Mouse (Mus musculus): ENCODE data around the gene Hsd3b7.
"Not testable (repeated sequence)": the region's sequence is repeated elsewhere in the genome, so short reads cannot be mapped to it uniquely, and the experiment has no call there.

The Hsd3b7 gene

DNA sequence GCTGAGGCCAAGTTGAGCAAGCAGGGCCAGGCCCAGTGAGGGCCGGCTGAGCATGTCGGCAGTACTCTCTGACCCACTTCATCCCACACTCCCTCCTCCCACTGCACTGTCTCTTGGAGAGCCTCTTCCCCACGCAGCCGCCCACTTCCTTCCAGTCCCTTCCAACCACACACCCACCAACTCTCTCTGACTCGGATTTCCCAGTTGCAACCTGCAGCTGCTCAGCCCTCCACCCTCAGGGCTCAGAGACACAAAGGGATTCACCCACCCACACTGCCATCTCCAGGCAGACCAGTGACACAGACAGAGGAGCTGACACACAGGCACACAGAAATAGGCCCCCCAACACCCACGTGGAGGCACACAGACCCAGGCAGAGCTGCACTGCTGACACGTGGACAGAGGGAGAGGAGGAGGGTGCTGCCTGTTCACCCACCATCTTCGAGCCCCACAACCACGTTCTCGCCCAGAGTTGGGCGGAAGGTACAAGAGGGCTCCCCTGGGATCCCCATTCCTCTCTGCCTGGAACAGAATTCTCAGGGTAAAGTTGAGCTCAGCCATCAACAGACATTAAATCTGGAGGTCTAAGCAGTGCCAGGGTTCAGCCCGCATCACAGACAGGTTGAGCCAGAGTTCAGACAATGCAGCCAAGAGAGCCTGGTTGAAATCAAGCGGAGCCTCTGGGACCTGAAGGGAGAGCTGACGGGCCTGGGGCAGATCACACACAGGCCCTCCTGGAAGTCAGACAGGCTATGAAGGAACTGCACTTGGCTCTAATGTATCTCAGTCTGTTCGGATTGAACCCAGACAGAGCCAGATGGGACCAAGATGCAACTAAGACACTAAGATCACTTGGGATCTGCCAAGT, 15.8 kb downstream of the Hsd3b7 start:
- peak; percentile 59 for DNase-seq (ENCODE audit: low spot score)

DNA sequence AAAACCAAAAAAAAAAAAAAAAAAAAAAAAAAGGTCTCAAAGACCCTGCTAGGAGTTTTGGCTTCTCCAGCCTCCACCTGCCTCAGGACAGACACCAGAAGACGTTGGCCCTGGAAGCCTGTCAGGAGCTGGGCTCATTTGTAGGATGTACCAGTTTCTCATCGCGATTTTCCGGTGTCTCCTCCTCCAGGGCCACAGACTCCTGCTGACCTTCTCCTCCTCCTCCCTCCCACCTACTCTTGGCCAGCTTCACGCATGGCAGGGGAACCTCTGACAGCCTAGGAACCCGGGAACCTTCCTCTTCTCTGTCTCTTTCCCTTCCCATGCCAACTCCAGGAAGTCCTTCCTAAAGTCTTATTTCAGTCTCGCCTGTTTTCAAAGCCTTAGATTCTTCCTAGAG, 16.6 kb downstream of the Hsd3b7 start:
- no peak for DNase-seq (ENCODE audit: low spot score)

DNA sequence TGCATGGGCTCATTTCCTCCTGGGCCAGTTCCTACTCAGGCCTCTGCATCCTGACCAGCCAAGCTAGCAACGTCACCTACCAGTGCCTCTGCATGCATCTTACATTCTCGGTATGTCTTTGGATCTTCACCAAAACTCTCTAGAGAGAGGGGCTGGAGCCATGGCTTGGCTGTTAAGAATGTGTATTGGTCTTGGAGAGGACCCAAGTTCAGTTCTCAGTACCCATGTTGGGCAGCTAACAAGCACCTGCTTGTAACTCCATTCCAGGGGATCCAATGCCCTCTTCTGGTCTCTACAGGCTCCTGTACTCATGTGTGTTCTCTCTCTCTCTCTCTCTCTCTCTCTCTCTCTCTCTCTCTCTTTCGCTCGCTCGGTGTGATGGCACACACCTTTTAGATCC, 17.4 kb downstream of the Hsd3b7 start:
- no peak for DNase-seq (ENCODE audit: low spot score)

DNA sequence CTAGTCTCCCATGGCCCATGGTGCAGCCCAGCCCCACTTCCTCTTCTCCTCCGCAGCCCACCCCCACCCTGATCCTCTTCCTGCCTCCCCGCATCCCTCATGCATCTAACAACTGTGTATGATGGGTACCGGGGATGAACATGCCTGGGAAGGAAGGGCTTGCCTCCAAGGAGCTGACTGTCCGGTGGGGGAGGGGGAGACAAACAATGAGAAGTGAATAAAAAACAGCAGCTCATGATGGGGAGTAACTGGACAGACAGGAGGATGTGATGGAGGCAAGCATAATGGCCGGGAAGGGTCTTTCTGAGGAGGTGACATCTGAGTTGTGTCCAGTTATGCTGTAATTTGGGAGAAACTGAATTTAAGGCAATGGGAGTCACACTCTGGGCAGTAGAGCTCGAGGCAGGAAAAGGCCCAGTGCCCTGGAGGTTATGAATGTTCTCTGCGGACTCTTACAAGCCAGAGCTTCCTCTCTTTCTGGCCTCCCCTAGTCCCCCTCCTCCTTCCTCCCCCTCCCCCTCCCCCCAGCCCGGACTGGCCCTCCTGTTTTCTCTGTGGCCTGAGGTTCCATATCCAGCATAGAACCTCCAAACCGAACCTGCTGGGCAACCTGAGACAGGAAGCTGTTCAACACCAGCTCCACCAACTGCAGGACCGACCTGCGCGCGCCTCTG, 20.6 kb downstream of the Hsd3b7 start:
- DNase-seq (ENCODE audit: low spot score), result no peak

DNA sequence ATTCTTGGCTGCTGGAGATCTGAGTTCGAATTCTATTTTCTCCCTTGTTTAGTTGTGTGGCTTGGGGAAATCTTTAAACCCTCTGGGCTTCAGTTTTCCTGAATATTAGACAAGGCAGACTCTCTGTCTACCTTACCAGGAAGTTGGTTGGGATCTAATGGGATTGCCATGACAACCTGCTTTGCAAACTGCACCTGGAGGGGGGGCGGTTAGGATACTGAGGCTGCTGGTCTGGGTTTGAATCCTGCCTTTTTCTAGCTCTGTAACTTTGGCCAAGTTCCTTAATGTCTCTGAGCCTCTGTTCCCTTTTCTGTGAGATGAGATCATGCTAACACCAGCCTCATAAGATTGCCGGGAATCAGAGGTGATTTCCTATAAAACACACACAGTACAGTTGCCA, 22.1 kb downstream of the Hsd3b7 start:
- no peak for DNase-seq (ENCODE audit: low spot score)

DNA sequence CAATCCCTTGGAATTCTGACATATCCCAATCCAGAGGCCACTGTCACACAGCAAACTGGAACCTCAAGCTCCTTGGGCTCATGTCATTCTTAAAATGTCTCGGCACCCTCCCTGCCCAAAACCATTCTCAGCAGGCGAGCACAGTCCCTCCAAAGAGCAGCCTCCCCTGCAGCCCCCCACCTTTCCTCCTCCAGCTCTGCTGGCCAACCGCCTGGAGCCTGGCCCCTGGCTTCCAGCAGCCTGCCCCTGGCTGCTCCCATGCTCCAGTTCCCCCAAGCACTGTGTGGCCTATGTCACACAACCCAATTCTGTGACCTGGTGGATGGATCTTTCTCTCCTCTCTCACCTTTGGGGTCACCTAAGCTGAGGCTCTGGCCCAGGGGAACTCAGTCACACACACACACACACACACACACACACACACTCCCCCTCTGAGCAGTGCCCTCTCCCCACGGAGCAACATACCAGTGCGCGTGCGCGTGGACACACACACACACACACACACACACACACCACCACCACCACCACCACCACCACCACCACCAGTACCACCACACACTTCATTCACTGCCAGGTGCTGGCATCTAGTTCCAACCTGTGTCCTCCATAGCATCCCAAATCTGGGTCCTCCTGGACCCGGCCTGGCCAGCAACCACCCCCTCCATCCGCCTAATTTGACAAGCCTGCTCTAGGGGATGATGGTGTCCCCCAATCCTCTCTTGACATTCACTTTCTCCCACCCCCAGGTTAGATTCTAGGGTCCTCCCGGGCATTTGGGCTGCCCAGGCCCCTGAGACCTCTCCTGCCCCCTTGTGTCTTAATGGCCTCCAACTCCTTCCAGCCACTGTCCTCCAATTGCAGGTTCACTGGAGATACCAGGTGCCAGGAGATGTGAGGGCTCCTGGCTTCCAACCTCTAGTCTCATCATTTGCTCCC, 23.1 kb downstream of the Hsd3b7 start:
- no peak for DNase-seq (ENCODE audit: low spot score)

DNA sequence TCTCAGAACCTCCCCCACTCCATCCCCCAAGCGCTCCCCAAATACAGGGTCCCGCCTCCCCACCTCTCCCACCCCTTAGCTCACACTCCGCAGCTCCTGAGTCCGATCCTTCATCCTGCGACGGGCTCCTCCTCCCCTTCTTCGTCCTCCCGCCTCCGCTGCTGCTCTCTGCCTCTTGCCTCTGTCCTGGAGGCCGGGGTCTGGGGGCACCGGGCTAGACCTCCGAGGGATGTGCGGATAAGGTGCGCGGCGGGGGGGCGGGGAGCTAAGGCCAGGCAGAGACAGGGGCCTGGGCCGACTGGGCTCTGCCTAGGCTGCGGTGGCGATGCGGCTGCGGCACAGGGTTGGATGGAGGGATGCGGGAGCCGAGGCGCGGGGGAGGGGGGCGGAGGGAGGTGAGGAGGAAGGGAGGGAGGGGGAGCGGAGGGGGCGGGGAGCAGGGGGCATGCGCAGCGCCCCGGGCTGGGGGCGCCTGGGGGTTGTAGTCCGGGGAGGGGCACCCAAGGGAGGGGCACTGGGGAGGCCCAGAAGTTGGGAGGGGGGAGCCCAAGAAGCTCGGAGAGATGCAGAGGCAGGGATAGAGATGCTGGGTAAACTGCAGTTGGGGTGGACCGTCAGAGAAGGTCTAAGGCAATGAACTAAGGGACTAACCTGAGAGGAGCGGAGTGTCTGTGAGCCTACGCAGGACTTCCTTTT, 23.9 kb downstream of the Hsd3b7 start, which contains the start of the genes Stx4a and Stx1b:
Gene Stx4a (plus strand): TSS at position 119 of the 696 bp plus-strand sequence.
Gene Stx1b (minus strand): TSS at position 374 of the 696 bp plus-strand sequence.
- no peak for DNase-seq (ENCODE audit: low spot score)

DNA sequence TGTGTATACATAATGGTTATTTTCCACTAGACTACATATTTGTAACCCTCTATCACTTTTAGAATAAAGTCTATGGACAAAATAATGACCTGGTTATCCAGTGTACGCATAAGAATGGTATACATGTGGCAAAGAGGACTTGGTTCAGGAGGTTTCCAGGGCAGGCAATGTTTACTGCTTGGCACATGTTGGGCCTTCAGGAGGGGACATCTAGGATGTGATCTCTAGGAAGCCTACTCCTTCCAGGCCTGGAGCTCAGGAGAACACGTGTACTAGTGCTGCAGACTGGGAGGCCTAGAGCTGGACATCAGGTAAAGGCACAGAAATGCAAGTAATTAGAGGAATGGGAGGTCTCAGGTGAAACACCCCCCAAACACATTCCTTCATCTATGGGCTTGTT, 35.1 kb downstream of the Hsd3b7 start:
- no peak for DNase-seq (ENCODE audit: low spot score)

DNA sequence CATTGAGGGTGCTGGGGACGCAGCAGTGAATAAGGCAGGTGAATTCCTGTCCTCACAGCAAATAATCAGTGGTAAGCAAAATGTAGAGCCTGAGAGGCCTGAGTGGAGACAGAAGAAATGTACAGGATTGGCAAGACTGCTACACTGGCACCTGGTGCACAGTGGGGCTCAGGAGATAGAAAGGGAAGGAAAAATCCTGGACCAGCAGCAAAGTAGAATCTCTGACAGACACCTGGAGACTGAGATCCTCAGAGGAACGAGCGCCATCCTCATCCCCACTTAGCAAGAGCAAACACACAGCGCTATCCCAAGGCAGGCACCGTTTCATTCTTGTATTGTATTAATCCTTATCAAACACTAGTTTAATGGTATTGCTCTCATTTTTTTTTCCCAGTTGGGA, 37.1 kb downstream of the Hsd3b7 start:
- DNase-seq (ENCODE audit: low spot score), result no peak

DNA sequence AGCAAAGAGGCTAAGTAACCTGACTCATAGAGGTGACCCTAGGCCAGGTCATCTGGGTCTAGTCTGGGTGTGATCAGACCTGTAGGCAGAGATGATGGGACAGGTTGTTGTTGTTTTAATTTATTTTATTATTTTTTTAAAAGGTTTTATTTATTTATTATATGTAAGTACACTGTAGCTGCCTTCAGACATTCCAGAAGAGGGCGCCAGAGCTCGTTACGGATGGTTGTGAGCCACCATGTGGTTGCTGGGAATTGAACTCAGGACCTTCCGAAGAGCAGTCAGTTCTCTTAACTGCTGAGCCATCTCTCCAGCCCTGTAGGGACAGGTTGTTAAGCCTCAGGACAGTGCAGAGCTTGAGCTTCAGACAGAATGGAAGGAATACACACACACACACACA, 37.5 kb downstream of the Hsd3b7 start:
- DNase-seq (ENCODE audit: low spot score), result not testable (repeated sequence)

DNA sequence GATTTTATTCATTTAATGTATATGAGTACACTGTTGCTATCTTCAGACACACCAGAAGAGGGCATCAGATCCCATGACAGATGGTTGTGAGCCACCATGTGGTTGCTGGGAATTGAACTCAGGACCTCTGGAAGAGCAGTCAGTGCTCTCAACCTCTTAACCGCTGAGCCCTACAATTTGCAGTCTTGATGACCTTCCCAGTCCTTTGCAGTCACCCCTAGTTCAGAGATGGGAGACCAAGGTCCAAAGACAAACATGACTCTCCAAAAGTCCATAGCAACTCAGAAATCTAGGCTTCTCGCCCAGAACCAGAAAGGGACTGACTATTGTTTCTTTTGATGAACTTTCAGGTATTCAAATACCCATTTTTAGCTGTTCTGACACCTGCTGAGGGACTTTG, 39.6 kb downstream of the Hsd3b7 start:
- not testable (repeated sequence) for DNase-seq (ENCODE audit: low spot score)

DNA sequence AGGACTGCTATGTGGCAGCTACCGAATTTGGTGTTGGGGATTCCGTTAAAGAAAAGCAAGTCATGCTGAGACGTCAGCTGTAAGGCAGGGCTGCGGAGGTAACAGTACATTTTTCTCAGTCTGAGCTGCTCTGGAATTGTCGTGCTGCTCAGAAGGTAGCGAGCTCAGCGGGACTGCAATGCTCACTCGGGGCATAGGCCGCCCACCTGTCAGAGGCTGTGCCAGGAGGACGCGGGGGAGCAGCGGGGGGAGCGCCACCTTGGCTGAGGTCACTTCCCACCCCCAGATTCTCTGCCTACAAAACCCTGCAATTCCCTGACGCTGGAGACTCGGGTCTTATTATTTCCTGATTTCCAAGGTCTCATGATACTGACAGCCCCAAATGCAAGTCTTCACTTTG, 40.5 kb downstream of the Hsd3b7 start:
- no peak for DNase-seq (ENCODE audit: low spot score)

DNA sequence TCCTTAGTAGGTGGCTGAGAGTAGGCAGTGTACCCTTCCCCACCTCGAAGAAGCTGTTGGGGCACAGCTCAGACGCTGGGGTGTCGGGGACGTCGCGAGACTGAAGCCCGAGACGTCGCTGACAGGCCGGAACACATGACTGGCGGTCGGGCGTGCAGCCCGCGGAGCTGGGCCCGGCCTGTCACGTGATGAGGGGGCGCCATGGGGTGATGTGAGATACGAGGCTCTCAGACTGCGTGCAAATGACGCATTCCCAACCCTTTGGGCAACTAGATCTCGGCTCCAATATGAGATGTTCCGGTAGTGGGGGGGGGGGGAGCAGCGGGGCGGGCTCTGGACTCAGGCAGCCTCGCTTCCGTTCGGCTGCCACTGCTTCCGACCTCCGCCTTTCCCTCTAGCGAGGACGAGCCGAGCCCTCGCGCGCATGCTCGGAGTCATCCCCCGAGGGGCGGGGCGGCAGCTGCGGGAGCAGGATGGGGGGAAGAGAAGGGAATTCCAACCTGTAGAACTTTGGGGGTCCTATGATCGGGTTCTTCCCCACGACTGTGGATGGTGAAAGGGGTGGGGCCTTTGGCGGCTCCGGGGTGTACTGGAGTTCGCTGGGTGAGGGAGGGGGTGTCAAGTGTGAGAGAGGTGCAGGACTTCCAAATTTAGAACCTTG, 41.1 kb downstream of the Hsd3b7 start:
- peak; percentile 91 for DNase-seq (ENCODE audit: low spot score)

DNA sequence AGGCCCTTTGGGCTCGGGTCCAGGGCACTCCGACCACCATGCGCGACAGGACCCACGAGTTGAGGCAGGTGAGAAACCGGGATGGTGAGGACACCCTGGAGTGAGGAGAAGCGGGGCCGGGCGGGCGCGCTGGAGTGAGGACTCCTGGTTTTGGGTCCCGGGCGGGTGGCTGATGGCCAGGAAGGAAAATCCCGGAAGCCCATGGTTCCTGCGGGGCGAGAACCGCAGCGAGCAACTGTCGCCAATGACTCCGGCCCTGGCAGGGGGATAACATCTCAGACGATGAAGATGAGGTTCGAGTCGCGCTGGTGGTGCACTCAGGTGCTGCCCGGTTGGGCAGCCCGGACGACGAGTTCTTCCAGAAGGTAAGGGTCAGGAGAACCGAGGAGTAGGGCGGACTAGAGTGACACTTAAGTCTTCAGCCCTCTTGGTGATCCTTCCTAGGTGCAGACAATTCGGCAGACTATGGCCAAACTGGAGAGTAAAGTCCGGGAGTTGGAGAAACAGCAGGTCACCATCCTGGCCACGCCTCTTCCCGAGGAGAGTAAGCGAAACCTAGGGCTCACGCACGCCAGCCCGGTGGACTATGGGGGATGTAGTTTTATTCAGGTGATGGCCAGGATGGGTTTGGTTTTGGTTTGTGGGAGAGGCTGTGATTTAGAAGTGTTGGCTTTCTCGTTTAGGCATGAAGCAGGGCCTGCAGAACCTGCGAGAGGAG, 41.8 kb downstream of the Hsd3b7 start:
- no peak for DNase-seq (ENCODE audit: low spot score)

DNA sequence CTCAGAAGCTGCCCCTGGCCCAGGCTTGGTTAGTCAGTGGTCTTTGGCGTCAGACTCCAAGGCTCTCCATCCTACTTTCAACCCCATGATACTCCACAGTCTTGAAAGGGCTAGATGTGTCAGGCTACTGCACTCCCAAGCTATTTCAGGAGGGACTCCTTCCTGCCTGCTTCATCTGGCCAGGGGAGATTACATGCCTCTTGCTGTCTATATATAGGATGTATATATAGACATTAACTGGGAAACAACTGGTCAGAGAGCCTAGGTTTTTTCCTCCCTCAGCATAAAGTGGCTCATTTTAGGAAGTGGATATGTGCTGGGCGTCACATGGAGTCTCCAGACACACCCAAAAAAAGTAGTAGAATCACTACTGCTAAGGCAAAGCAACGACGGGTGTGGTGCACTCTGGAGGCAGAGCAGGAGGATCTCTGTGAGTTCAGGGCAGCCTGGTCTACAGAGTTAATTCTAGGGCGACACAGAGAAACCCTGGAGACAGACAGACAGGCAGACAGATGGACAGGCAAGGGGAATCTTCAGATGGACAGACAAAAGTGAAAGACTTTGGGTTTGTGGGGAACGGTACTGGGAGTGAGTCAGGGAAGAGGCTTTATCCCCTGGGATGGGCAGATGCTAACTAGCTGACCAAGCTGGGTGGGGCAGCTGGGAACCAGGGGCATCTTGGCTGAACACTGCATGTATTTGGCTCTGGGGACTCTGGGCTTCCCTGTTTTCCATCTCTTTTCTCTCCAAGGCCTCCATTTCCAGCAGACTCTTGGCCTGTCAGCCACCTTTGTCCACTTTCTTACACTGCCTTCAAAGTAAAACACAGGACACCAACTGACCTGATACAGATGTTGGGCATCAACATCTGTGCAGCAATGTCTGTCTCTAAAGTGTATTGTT, 49.8 kb downstream of the Hsd3b7 start:
- no peak for DNase-seq (ENCODE audit: low spot score)

DNA sequence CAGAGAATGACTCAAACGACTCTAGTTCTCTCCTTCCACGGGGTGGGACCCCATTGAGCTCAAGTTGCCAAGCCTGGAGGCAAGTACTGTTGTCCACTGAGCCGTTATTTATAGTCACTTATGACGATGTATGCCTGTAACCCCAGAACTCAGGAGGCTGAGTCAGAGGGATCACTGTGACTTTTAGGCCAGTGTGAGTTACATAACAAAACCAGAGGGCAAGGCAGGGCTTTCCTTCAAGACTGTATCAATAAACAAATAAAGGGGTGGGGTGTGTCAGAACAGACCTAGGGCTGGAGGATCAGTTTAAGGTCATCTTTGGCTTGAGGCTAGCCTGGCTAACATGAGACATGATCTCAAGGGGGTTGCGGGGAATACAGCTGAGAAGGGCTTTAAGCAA, 50.5 kb downstream of the Hsd3b7 start:
- DNase-seq (ENCODE audit: low spot score), result no peak
